Mouse (Mus musculus): ENCODE data around the gene Mitf. TPM values are rescaled to one million over a fixed set of nuclear protein-coding genes. Genes with fewer than 3 reads are reported as not detected.

Mitf gene
- polyA plus RNA-seq, 1 experiment, result not detected

DNA sequence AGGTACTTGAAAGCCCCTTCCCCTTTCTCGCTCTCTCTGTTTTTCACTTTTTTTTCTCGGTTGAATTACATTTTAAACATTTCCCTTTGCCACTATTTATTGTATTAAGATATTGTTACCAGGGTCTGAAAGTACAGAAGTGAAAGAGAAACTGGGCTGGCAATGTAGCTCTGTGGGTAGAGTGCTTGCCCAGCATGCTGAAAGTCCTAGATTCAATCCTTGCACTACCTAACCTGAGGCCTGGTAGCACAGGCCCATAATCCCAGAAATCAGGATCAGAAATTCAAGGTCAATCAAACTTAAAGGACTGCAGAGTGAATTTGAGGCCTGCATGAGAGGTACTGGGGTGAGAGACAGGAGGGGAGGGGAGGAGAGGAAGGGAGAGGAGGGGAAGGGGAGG lies 242.7 kb downstream of the Mitf start:
- no peaks in the 10 kb centered on the region for H3K27me3 ChIP-seq (ENCODE audit: control insufficient read depth)
- no peaks in the 10 kb centered on the region for H3K36me3 ChIP-seq (ENCODE audit: control insufficient read depth)
- no peaks in the 10 kb centered on the region for H3K9me3 ChIP-seq (ENCODE audit: control insufficient read depth, low read length)
- no peaks in the 10 kb centered on the region for H3K4me1 ChIP-seq (ENCODE audit: control insufficient read depth)
- TF ChIP-seq GATA1 (IDR thresholded peaks at IDR 0.05; ENCODE audit: low read length), result no peak
- no peak for TF ChIP-seq TAL1 (IDR thresholded peaks at IDR 0.05; ENCODE audit: low read length)
- no peak overlapping the region for H3K4me3 ChIP-seq (replicated peaks)

DNA sequence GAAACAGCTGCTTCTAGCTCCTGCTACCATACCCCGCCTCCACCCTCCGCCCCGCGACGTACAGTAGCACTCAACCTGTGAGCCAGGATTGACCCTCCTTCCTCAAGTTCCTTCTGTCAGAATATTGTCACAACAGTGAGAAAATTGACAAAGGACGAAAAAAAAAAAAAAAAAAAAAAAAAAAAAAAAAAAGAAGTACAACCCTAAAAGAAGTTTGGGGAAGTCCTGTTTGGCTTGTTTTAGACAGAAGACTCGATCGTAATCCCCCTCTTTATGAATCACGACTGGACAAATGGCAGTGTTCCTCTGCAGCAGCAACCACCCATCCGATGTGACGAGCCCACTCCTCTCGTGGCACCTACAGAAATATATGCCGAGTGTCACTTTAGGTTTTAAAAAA lies 255.0 kb downstream of the Mitf start:
- Histone ChIP-seq H3K4me1 (ENCODE audit: control insufficient read depth) (no peaks in the 10 kb centered on the region), H3K4me3 (replicated peaks) (no peak overlapping the region), H3K27me3 (ENCODE audit: control insufficient read depth) (no peaks in the 10 kb centered on the region), H3K9me3 (ENCODE audit: control insufficient read depth, low read length) (peaks cover 9% of the 10 kb centered on the region; the same call in 1 of the 2 replicates), H3K36me3 (ENCODE audit: control insufficient read depth) (no peaks in the 10 kb centered on the region)
- TF ChIP-seq GATA1 (IDR thresholded peaks at IDR 0.05; ENCODE audit: low read length) (no peak), TAL1 (IDR thresholded peaks at IDR 0.05; ENCODE audit: low read length) (no peak)

DNA sequence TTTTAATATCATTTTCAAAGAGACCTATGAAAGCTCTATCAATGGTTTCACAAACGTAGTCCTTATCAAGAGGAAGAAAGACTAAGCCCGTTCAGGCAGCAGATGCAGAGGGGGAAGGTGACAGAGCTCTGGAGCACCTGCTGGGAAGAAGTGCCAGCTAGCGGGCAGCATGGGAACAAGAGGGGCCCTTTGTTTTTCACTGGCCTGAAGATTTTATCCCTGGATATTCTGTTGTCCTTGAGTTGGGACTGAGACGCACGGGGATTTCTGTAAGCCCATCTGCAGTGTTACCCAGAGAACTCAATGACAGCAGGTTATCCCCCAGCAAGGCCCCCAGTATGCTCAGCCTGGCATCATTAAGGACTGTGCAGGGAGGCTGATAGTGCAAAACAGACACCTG lies 258.1 kb downstream of the Mitf start:
- Histone ChIP-seq H3K4me3 (replicated peaks) (no peak overlapping the region), H3K9me3 (ENCODE audit: control insufficient read depth, low read length) (peaks cover 6% of the 10 kb centered on the region; the same call in 1 of the 2 replicates), H3K27me3 (ENCODE audit: control insufficient read depth) (no peaks in the 10 kb centered on the region), H3K36me3 (ENCODE audit: control insufficient read depth) (no peaks in the 10 kb centered on the region), H3K4me1 (ENCODE audit: control insufficient read depth) (no peaks in the 10 kb centered on the region)
- TF ChIP-seq TAL1 (IDR thresholded peaks at IDR 0.05; ENCODE audit: low read length) (no peak), GATA1 (IDR thresholded peaks at IDR 0.05; ENCODE audit: low read length) (no peak)

DNA sequence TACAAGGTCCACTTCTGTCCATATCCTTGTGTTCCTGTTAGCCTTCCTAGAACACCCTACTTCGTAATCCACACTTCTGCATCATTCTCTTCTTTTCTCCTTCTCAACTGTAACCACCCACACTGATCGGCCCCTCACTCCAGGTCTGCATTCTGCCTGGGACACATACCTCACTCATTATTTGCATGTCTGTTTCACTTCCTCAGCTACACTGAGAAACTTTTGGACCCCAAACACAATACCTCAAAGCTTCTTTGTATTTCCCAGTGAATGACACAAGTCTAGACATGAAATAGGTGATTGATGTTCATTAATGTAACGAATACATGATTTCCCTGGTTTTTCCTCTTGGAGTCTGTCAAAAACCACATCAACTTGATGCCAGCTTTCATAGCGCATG lies 259.6 kb downstream of the Mitf start:
- TF ChIP-seq GATA1 (IDR thresholded peaks at IDR 0.05; ENCODE audit: low read length) (no peak), TAL1 (IDR thresholded peaks at IDR 0.05; ENCODE audit: low read length) (no peak)
- H3K9me3 ChIP-seq (ENCODE audit: control insufficient read depth, low read length), result peaks cover 3% of the 10 kb centered on the region; the same call in 1 of the 2 replicates
- H3K27me3 ChIP-seq (ENCODE audit: control insufficient read depth), result no peaks in the 10 kb centered on the region
- H3K4me3 ChIP-seq (replicated peaks), result no peak overlapping the region
- H3K4me1 ChIP-seq (ENCODE audit: control insufficient read depth), result no peaks in the 10 kb centered on the region
- no peaks in the 10 kb centered on the region for H3K36me3 ChIP-seq (ENCODE audit: control insufficient read depth)

Other genes starting within 250 kb of the Mitf start
- gene Frmd4b, start 189.5 kb upstream of the Mitf start, polyA plus RNA-seq (2012), result 0.01 TPM in 1 of 2 replicates, not detected in the other